Mouse (Mus musculus): ENCODE results near the gene Scgb3a1.

The Scgb3a1 gene

DNA sequence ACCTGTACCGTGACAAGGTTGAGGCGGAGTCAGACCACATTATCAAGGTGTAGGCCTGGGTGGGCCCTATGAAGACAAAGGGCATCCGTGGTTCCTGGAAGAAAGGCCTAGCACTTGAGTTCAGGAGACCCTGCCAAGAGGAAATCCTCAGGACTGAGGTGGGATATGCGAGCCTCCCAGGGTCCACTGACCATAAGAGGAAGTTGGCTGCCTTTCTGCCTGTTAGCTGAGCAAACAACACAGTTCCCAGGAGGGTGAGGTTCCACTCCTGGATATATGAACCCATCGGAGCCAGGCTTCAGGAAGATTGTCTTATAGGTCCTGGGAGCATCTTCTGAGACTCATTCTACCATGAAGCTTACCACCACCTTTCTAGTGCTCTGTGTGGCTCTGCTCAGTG lies at the start of gene Scgb3a1:
Gene Scgb3a1 (plus strand): TSS at position 301 of the 400 bp plus-strand sequence.
- 90% methylated on average over 5 of the region's 5 CpGs for WGBS

DNA sequence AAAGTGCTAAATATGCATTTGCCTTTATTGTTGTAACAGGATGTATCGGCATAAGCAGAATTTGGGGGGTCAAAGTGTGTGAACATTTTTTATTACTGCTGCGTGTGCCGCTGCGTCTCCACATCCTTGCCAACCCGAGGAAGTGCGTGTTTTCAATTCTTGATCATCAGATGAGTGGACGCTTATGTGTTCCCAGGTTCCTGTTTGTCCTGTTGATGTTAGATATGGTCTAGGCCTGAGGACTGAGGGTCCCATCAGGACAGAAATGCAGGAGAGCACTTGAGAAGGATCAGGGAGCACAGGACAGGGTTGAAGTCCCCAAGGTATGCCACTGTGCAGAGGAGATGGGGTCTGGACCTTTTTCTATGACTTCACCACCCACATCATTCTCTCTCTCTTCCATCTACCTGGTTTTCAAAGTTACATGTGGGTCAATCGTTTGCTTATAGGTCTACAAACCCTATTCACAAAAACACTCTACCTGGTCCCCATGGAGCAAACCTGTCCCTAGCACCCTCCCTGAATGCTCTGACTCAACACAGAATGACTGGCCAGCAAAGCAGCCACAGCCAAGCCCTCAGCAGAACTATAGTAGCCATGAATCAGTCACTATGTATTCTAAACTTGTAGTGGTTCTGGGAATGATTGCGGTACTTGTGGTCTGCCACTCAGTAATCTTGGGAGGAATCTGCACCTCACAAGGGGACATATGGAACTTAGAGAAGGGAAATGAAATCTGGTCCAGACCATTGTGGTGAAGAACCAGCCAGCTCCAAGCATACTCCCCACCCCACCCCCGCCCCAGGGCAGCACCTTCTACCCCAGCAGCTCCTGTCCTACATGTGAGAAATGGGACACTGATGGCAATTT lies 47.3 kb upstream of the Scgb3a1 start:
- 82% methylated on average over 10 of the region's 10 CpGs for WGBS

DNA sequence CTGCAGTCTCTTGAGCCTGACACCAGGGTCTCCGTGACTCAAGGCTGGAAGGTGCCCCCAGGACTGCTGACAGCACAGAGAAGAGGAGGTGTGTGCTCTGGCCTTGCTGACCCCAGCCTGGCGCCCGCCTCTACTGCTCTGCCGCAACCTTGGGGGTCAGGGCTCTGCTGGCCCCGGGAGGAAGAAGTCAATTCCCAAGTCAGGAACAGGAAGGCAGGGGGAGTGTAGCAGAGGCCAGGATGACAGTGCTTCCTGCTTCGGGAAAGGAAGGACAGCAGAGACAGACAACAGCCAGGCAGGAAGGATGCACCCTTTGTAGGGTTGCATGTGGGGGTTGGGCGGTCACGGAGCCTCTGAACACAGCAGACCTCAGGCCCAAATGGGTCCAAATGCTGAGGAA lies 44.9 kb upstream of the Scgb3a1 start:
- WGBS: 75% methylated on average over 8 of the region's 8 CpGs

DNA sequence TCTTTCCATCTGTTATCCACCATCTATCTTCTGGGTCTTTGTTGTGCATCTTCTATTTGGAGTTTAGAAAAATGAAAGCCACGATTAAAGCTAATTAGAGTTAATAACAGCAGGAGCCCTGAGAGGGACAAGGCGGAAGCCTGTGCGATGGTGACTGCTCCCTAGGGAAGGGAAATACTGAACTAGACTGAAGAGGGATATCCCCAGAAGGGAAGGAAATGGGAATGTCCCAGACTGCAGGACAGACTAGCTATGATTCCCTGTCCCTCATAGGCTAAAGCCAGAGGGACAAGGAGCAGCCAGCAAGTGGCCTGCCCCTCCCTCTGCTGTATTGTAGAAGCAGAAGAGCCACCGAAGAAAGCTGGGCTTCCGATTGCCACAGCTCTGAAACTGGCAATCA lies 41.5 kb upstream of the Scgb3a1 start:
- WGBS: 73% methylated on average over 5 of the region's 5 CpGs

- WGBS: 93% methylated on average over 3 of the region's 3 CpGs
Observed at GRCm38 (mm10) chr11:49624156-49624555, 39.3 kb upstream of the Scgb3a1 start.

- WGBS: 65% methylated on average over 15 of the region's 15 CpGs
Observed at GRCm38 (mm10) chr11:49625863-49626262, 37.5 kb upstream of the Scgb3a1 start.

DNA sequence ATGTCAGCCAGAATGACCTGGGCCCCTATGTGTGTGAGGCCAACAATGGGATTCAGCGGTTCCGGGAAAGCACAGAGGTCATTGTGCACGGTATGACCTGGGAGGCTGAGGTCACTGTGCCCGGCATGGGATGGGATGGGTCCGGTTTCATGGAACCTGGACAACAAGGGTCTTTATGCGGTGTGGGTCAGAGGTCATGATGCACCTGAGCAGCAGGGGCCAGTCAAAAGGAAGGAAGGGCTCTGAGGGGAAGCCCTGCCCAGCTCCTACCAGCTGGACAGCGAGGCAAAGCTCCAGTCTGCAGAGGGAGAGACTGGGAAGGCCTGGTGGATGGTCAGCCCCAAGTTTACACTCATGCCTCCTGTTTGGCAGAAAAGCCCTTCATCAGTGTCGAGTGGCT lies 36.7 kb upstream of the Scgb3a1 start:
- 82% methylated on average over 8 of the region's 8 CpGs for WGBS

GRCm38 (mm10) chr11:49631154-49631553 lies 32.3 kb upstream of the Scgb3a1 start:
- 50% methylated on average over 3 of the region's 3 CpGs for WGBS

DNA sequence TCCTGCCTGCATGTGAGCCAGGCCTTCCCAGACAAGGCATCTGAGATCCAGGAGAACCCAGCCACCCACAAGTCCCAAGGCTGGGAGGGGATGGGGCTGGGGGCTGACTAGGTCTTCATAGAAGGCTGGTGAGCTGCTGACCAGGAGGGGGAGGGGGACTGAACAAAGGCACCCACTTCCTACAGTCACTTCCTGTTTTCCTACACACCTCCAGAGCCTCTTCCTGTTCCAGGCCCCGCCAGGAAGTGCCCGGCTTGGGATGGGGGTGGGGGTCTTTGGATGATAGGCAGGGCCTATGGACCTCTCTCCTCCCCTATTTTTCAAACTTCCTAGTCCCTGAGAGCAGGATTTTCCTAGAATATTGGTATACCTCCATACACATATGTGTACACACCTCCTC lies 31.2 kb upstream of the Scgb3a1 start:
- 65% methylated on average over 2 of the region's 2 CpGs for WGBS

DNA sequence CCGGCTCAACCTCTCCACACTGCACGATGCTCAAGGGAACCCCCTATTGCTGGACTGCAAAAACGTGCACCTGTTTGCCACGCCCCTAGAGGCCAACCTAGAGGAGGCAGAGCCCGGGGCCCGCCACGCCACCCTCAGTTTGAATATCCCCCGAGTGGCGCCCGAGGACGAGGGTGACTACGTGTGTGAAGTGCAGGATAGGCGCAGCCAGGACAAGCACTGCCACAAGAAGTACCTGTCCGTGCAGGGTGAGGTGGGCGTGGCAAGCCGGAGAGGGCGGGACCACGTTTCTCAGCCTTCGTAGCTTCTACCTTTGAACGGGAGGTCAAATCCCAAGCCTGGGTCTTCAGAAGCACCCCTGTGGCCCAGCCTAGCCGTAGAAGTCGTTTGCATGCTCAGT lies 29.3 kb upstream of the Scgb3a1 start:
- 21% methylated on average over 22 of the region's 22 CpGs for WGBS

DNA sequence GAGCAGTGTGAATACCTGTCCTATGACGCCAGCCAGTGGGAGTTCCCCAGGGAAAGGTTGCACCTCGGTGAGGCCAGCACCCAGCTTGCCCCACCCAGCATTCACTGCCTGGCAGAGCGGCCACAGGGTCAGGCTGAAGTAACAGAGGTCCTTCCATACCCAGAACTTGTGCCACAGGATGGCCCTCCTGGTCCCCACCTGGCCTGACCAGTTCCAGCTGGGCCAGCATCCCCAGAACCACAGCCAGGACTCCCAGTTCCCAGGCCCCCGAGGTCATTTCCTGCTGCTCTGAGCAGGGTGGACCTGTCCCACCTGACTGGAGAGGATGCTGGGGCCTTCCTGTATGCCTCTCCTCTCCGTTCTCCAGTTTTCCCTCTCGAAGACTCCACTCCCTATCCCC lies 27.7 kb upstream of the Scgb3a1 start:
- 81% methylated on average over 6 of the region's 6 CpGs for WGBS

DNA sequence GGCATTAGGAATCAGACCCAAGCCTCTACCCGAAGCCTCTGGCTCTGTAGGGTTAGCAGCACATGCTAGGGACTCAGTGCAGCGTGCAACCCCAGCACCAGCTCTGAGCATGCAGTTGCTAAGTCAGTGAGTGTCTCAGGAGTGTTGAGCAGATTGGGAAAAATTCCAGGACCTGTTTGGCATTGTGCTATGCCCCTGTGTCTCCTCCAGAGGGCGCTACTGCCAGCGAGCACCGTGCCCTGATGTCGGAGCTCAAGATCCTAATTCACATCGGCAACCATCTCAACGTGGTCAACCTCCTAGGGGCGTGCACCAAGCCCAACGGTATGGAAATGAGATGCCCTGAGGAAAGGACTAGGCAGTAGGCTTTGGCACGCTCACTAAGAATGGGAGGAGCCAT lies 27.0 kb upstream of the Scgb3a1 start:
- 12% methylated on average over 11 of the region's 11 CpGs for WGBS

GRCm38 (mm10) chr11:49645677-49646076 lies 17.7 kb upstream of the Scgb3a1 start:
- 63% methylated on average over 8 of the region's 8 CpGs for WGBS

GRCm38 (mm10) chr11:49650113-49650993 lies 13.1 kb upstream of the Scgb3a1 start:
- 67% methylated on average over 18 of the region's 18 CpGs for WGBS

DNA sequence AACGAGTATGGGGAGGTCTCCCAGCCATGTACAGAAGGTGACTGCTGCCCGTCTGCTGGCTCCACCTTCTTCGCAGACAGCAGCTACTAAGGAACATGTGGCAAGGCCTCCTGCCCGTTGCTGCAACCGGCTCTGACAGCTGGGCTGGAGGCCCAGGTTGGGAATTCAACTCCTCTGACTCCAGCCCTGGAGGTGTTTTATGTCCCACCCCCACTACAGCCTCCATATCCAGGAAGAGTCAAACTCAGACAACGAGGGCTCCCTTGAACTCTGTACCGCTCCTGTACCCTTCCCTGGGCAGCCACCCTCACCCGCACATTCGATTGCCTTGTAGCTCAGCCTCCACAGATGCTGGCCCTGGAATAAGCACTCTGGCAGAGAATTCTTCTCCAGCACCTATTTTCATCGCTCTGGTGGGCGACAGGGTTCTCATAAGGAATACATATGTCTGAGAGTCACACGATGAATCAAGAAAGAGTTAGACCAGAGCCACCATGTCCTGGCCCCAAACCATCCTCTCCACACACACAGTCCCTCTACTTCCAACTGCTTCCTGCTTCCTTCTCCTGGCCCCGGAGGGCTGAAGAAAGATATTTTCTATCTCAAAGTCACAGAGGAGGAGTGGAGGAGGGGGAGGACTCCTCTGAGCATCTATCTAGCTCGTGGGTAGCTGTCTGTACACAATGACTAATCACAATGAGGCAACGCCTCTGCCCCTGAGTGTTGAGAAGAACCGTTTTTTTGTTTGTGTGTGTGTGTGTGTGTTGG lies 12.2 kb upstream of the Scgb3a1 start:
- WGBS: 49% methylated on average over 16 of the region's 16 CpGs

DNA sequence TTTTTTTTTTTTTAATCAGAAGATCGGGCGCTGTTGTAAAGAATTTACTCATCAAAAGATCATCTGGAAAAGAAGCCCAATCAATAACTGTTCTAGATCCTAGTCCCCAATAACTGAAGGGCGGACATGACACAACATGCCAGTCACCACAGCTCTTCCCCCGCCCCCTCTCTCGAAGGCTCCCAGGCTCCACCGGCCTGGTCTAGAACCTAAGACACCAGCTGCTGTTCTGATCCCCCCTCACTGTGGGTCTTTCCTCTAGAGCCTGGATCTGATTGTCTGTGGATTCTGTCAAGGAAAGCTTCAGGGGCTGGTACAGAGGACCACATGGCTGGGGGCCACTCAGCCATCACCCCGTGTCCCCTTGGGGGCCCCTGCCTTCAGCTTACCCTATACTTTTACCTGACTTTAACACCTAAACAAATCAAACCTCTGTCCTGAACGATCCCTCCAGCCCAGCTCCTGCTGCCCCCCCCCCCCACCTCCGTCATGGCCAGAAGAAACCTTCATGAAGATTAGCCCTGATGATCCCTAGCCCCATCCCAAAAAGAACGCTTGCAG lies 11.6 kb upstream of the Scgb3a1 start:
- 68% methylated on average over 10 of the region's 10 CpGs for WGBS

DNA sequence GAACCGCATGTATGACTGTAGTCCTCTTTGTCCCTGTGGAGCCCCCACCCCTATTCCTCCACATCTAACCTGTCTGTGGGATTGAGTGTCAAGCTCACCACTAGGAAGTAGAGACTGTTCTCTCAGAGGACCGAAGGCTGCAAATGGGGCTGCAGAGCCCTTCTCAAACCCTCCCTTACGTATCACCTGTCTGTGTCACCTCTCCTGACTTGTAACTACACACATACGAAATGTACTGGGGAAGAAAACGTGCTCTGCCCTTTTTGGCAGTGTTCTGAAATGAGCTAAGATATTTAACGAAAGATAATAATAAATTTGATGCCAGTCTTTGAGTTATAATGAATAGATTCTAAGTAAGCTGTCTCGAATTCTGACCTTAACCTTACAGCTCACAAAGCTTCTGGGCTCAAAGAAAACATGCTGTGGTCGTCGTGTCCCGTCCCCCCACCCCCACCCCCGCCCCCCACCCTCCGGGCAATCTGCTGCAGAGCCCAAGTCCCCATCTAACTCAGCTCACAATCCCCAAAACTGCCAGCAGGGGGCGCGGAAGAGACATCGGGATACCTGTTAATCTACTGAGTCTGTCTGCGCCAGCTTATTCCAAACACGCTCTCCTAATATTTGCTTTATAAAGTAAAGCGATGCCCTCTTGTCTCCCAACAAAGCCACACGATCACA lies 10.9 kb upstream of the Scgb3a1 start:
- WGBS: 17% methylated on average over 19 of the region's 19 CpGs

DNA sequence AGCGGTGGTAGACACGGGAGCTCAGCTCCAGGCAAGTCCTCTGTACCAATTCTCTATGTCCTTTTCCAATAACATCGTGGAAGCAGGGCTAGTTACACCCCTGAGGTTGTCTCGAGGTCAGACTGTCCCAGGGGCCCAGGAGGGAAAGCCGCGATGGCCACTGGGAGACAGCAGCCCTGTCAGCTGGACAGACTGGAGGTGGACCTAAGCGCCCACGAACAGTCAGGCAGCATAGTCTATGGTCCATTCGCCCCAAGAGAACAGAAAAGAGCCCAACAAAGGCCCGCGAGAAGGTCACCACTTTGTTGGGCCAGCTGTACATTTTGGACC lies 10.4 kb upstream of the Scgb3a1 start:
- 43% methylated on average over 11 of the region's 11 CpGs for WGBS

- 95% methylated on average over 5 of the region's 5 CpGs for WGBS
Observed at GRCm38 (mm10) chr11:49654651-49655050, 8.8 kb upstream of the Scgb3a1 start.

- 74% methylated on average over 4 of the region's 4 CpGs for WGBS
Observed at GRCm38 (mm10) chr11:49658065-49658464, 5.3 kb upstream of the Scgb3a1 start.

GRCm38 (mm10) chr11:49658791-49659469 lies 4.5 kb upstream of the Scgb3a1 start:
- WGBS: 62% methylated on average over 10 of the region's 10 CpGs

Measured in cerebral cortex, adult 2 months (tissue).